Mouse (Mus musculus) CH12.LX (cell line): Measurements from ENCODE around the gene St7. TPM values are rescaled to one million over a fixed set of nuclear protein-coding genes. Genes with fewer than 3 reads are reported as not detected.

Experiments used
- DNase-seq: peaks from one replicate; pipeline ENCODE4 v3.0.0-alpha.2; 2013; ENCODE audit errors: extremely low read depth
- H3K27ac ChIP-seq: 2 replicates; pipeline ENCODE4 v1.5.1; 2012; ENCODE audit warnings: low read depth, mild to moderate bottlenecking, control low read depth, moderate library complexity; ENCODE audit not compliant: insufficient read depth
- H3K27me3 ChIP-seq: replicated peaks from 2 replicates; pipeline ENCODE3; 2012; ENCODE audit warnings: inconsistent platforms
- H3K36me3 ChIP-seq, 2 experiments: replicated peaks in 1 of 2; 2 replicates each; pipeline versions ENCODE3 to v1.6.1; 2012; ENCODE audit warnings: inconsistent platforms in 1 of 2, low read length in 1 of 2, mild to moderate bottlenecking in 1 of 2, mixed read lengths in 1 of 2, moderate library complexity in 1 of 2; ENCODE audit not compliant: control insufficient read depth in 1 of 2, insufficient read depth in 1 of 2
- H3K4me1 ChIP-seq, 2 experiments: 2 replicates each; pipeline ENCODE4 v1.6.1; 2012; ENCODE audit warnings: inconsistent platforms in 1 of 2, moderate library complexity in 1 of 2; ENCODE audit not compliant: insufficient read depth in 2 of 2, control insufficient read depth in 1 of 2
- H3K4me2 ChIP-seq: 2 replicates; pipeline ENCODE4 v1.6.1; 2012; ENCODE audit warnings: low read depth, mild to moderate bottlenecking, control low read depth; ENCODE audit not compliant: poor library complexity, insufficient read depth, severe bottlenecking
- H3K4me3 ChIP-seq, 3 experiments: fragments of 150-350 bp in 1 of 3; sonication (generic) in 1 of 3; replicated peaks in 1 of 3; 2 replicates each; pipeline versions ENCODE3 to v1.5.1; 2011 to 2012; ENCODE audit warnings: low read depth in 2 of 3, low read length in 2 of 3, mild to moderate bottlenecking in 2 of 3, moderate library complexity in 2 of 3, control low read depth in 1 of 3, improper control_type of control experiment in 1 of 3, inconsistent platforms in 1 of 3, mixed read lengths in 1 of 3; ENCODE audit not compliant: poor library complexity in 1 of 3
- H3K79me2 ChIP-seq: replicated peaks from 2 replicates; pipeline ENCODE4 v1.6.1; 2012; ENCODE audit warnings: mild to moderate bottlenecking, moderate library complexity; ENCODE audit not compliant: control insufficient read depth, poor library complexity, insufficient read depth, severe bottlenecking; ENCODE audit errors: extremely low read depth
- H3K9ac ChIP-seq: 2 replicates; pipeline ENCODE4 v1.6.1; 2012; ENCODE audit warnings: low read depth, mild to moderate bottlenecking, control low read depth, moderate library complexity; ENCODE audit not compliant: insufficient read depth
- H3K9me3 ChIP-seq: replicated peaks from 2 replicates; pipeline ENCODE3; 2012; ENCODE audit warnings: low read length, inconsistent platforms, mixed read lengths
- BHLHE40 ChIP-seq: IDR thresholded peaks from 2 replicates; pipeline ENCODE4 v1.6.1; 2011; ENCODE audit warnings: mild to moderate bottlenecking, low read depth, low read length, improper control_type of control experiment
- ELF1 ChIP-seq: IDR thresholded peaks from 2 replicates; pipeline ENCODE4 v1.6.1; 2014; ENCODE audit warnings: low read depth, mild to moderate bottlenecking, inconsistent platforms, low read length, improper control_type of control experiment
- HCFC1 ChIP-seq: IDR thresholded peaks from 2 replicates; pipeline ENCODE4 v1.6.1; 2012; ENCODE audit warnings: low read depth, mild to moderate bottlenecking, inconsistent platforms, low read length, improper control_type of control experiment
- IRF4 ChIP-seq: IDR thresholded peaks from 2 replicates; pipeline ENCODE4 v1.6.1; 2014; ENCODE audit warnings: low read depth, mild to moderate bottlenecking, inconsistent platforms, low read length, improper control_type of control experiment
- KAT2A ChIP-seq: IDR thresholded peaks from 2 replicates; pipeline ENCODE4 v1.6.1; 2012; ENCODE audit warnings: low read length, improper control_type of control experiment, inconsistent platforms; ENCODE audit not compliant: insufficient replicate concordance
- MAFK ChIP-seq: IDR thresholded peaks from 2 replicates; pipeline ENCODE4 v1.6.1; 2011; ENCODE audit warnings: low read length, improper control_type of control experiment; ENCODE audit not compliant: insufficient replicate concordance
- MAX ChIP-seq: IDR thresholded peaks from 2 replicates; pipeline ENCODE4 v1.6.1; 2011; ENCODE audit warnings: low read length, improper control_type of control experiment
- MAZ ChIP-seq: IDR thresholded peaks from 2 replicates; pipeline ENCODE4 v1.6.1; 2012; ENCODE audit warnings: low read depth, mild to moderate bottlenecking, inconsistent platforms, low read length, improper control_type of control experiment, moderate library complexity
- MEF2A ChIP-seq: IDR thresholded peaks from 2 replicates; pipeline ENCODE4 v1.6.1; 2014; ENCODE audit warnings: low read depth, mild to moderate bottlenecking, inconsistent platforms, low read length, improper control_type of control experiment, borderline replicate concordance
- NELFE ChIP-seq: IDR thresholded peaks from 2 replicates; pipeline ENCODE4 v1.6.1; 2011; ENCODE audit warnings: low read depth, low read length, improper control_type of control experiment
- RAD21 ChIP-seq: IDR thresholded peaks from 2 replicates; pipeline ENCODE4 v1.6.1; 2011; ENCODE audit warnings: low read depth, mild to moderate bottlenecking, low read length, improper control_type of control experiment, moderate library complexity
- SIN3A ChIP-seq: IDR thresholded peaks from 2 replicates; pipeline ENCODE4 v1.6.1; 2012; ENCODE audit warnings: low read length, improper control_type of control experiment, inconsistent platforms
- UBTF ChIP-seq: IDR thresholded peaks from 2 replicates; pipeline ENCODE4 v1.6.1; 2012; ENCODE audit warnings: low read depth, mild to moderate bottlenecking, inconsistent platforms, low read length, improper control_type of control experiment, moderate library complexity
- USF1 ChIP-seq: IDR thresholded peaks from 2 replicates; pipeline ENCODE4 v1.6.1; 2014; ENCODE audit warnings: low read depth, mild to moderate bottlenecking, inconsistent platforms, low read length, improper control_type of control experiment
- ZC3H11A ChIP-seq: IDR thresholded peaks from 2 replicates; pipeline ENCODE4 v1.6.1; 2012; ENCODE audit warnings: low read depth, mild to moderate bottlenecking, inconsistent platforms, low read length, improper control_type of control experiment
- ZKSCAN1 ChIP-seq: IDR thresholded peaks from 2 replicates; pipeline ENCODE4 v1.6.1; 2012; ENCODE audit warnings: low read depth, inconsistent platforms, low read length, improper control_type of control experiment, borderline replicate concordance
- ZMIZ1 ChIP-seq: IDR thresholded peaks from 2 replicates; pipeline ENCODE4 v1.6.1; 2012; ENCODE audit warnings: low read depth, mild to moderate bottlenecking, inconsistent platforms, low read length, improper control_type of control experiment
- dilution Hi-C: fragments of 300-500 bp; cut with MboI; formaldehyde crosslinking; loops from 2 replicates; pipeline ENCODE4 v1.14.3; 2020; ENCODE audit warnings: low sequenced_read_pairs; ENCODE audit not compliant: extremely low pct_unique_long_range_greater_than_20kb, extremely low pct_ligation_motif_present
- in situ Hi-C: fragments of 300-500 bp; cut with MboI; formaldehyde crosslinking; loops from 3 replicates; pipeline ENCODE4 v1.14.3; 2019; ENCODE audit warnings: low sequenced_read_pairs, low pct_ligation_motif_present, low pct_unique_long_range_greater_than_20kb, mixed read lengths
- polyA plus RNA-seq: library from polyadenylated mRNA; unstranded; fragments of >175 nt; gene quantifications from 2 replicates; pipeline ENCODE4 v1.2.1, GENCODE M21; 2012; ENCODE audit warnings: low read depth; ENCODE audit not compliant: insufficient read length
- total RNA-seq, 2 experiments: library from RNA; depleted of rRNA; stranded (reverse); fragments of 300-350 nt in 1 of 2; fragments of >200 nt in 1 of 2; gene quantifications; 2 replicates each; pipeline ENCODE4 v1.2.3; 2012 to 2014

St7 gene
- total and polyA plus RNA-seq, 3 experiments, result 33.9 to 64.1 (median 35.3) TPM

DNA sequence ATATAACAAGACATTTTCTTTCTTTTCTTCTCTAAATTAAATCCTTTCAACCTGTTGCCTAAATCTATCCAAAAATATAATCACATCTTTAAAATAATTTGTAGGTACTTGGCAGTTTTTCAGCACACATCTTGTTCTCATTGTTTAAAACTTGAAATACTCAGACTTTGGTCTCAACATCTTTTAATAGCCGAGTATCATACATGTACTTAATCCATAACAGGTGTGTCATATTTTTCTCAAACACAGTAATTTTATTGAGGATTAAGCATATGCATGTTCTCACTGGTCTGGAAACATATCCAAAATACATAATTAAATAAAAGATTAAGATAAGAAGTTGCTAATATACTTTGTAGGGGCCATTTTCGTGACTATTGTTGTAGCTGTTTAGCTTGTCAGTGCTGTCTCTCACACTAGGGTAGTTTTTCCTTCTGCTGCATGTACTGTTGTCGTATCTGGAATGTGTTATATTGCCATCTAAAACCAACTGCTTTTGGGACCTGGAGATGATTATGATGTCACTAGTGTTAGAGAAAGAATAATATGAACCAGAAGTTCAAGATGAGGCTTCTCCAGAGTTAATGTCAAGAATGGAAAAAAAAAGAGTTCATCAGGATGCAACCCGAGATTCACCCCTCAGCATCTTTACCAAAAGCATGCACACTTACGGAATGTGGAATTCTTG, 161.0 kb downstream of the St7 start:
- dilution Hi-C loops (no loop called here), in situ Hi-C loops (no loop called here)
- no peaks in the 10 kb centered on the region for H3K4me1 ChIP-seq
- no peaks in the 10 kb centered on the region for H3K27me3 ChIP-seq
- DNase-seq, result no peak
- H3K4me3 ChIP-seq, result no peak overlapping the region
- peaks cover 21 to 61% of the 10 kb centered on the region in 2 experiments for H3K36me3 ChIP-seq
- no peak overlapping the region for H3K9ac ChIP-seq
- H3K4me2 ChIP-seq, result no peak overlapping the region
- H3K9me3 ChIP-seq, result no peaks in the 10 kb centered on the region
- no peak for TF ChIP-seq HCFC1
- TF ChIP-seq ZKSCAN1, result no peak
- no peak for TF ChIP-seq MAFK
- no peak for TF ChIP-seq UBTF
- no peak for TF ChIP-seq ZMIZ1
- TF ChIP-seq MAZ, result no peak
- TF ChIP-seq USF1, result no peak
- no peak for TF ChIP-seq IRF4
- TF ChIP-seq ZC3H11A, result no peak
- no peak for TF ChIP-seq KAT2A
- TF ChIP-seq RAD21, result no peak
- no peak for TF ChIP-seq NELFE
- TF ChIP-seq ELF1, result no peak
- TF ChIP-seq MAX, result no peak
- no peaks in the 10 kb centered on the region for H3K79me2 ChIP-seq
- no peak overlapping the region for H3K27ac ChIP-seq

- Histone ChIP-seq H3K9ac (no peak overlapping the region), H3K4me1 (no peaks in the 10 kb centered on the region), H3K27ac (no peak overlapping the region), H3K79me2 (no peaks in the 10 kb centered on the region), H3K27me3 (no peaks in the 10 kb centered on the region), H3K36me3 (peaks cover 22 to 64% of the 10 kb centered on the region in 2 experiments), H3K9me3 (no peaks in the 10 kb centered on the region), H3K4me2 (no peak overlapping the region), H3K4me3 (no peak overlapping the region)
- in situ Hi-C loops (no loop called here), dilution Hi-C loops (no loop called here)
- no peak for DNase-seq
- TF ChIP-seq BHLHE40 (no peak), SIN3A (no peak), NELFE (no peak), USF1 (no peak), KAT2A (no peak), MEF2A (no peak)
Measured at GRCm38 (mm10) chr6:17855616-17856015, 162.9 kb downstream of the St7 start.
